Mouse (Mus musculus) kidney, postnatal 0 days (tissue): ENCODE results near the gene Lrrc58. TPM values are rescaled to one million over a fixed set of nuclear protein-coding genes. Genes with fewer than 3 reads are reported as not detected.
A peak's percentile ranks its signal among the peaks of the same experiment; 100 is the strongest.

Experiments used
- ATAC-seq: fragments of 200-750 bp; cut with Nextera tagmentation; replicated peaks from 2 replicates; pipeline ENCODE4 v1.8.0; 2017; ENCODE audit warnings: low read depth, moderate number of reproducible peaks, moderate TSS enrichment, moderate library complexity; ENCODE audit not compliant: low FRiP score
- DNase-seq: peaks from one replicate; pipeline ENCODE4 v3.0.0-alpha.2; 2016; ENCODE audit warnings: low spot score
- H3K27ac ChIP-seq: fragments of 300-500 bp; sonication (generic); 2 replicates; pipeline ENCODE4 v1.5.1; 2014; ENCODE audit warnings: mild to moderate bottlenecking
- H3K27me3 ChIP-seq: fragments of 300-500 bp; sonication (generic); 2 replicates; pipeline ENCODE4 v1.6.1; 2014; ENCODE audit warnings: low read length, mixed read lengths; ENCODE audit not compliant: insufficient read depth
- H3K36me3 ChIP-seq: fragments of 300-500 bp; sonication (generic); 2 replicates; pipeline ENCODE4 v1.6.1; 2014; ENCODE audit warnings: low read length, mixed read lengths; ENCODE audit not compliant: insufficient read depth
- H3K4me1 ChIP-seq: fragments of 300-500 bp; sonication (generic); replicated peaks from 2 replicates; pipeline ENCODE4 v1.6.1; 2014; ENCODE audit warnings: antibody characterized with exemption, low read length, mixed read lengths; ENCODE audit not compliant: insufficient read depth
- H3K4me2 ChIP-seq: fragments of 300-500 bp; sonication (generic); 2 replicates; pipeline ENCODE4 v1.6.1; 2014; ENCODE audit warnings: mild to moderate bottlenecking, low read length, moderate library complexity, mixed read lengths
- H3K4me3 ChIP-seq: fragments of 300-500 bp; sonication (generic); replicated peaks from 2 replicates; pipeline ENCODE4 v1.5.1; 2014; ENCODE audit warnings: low read depth, low read length
- H3K9ac ChIP-seq: fragments of 300-500 bp; sonication (generic); 2 replicates; pipeline ENCODE4 v1.6.1; 2014; ENCODE audit warnings: low read depth, low read length
- H3K9me3 ChIP-seq: fragments of 300-500 bp; sonication (generic); replicated peaks from 2 replicates; pipeline ENCODE4 v1.6.1; 2016; ENCODE audit warnings: low read length, inconsistent platforms, mixed read lengths
- CTCF ChIP-seq: IDR thresholded peaks from 2 replicates; pipeline ENCODE4 v1.5.1; 2016; ENCODE audit warnings: antibody characterized with exemption, low read depth, mild to moderate bottlenecking, moderate library complexity
- WGBS: fragments of 180-500 bp; shearing (Covaris S2); extraction: QIAGEN DNeasy Blood & Tissue Kit; methylation state at CpG from one replicate; pipeline ENCODE4 v1.1.7; 2014; 5-methylcytosine and 5-hydroxymethylcytosine counted together
- polyA plus RNA-seq: library from polyadenylated mRNA; unstranded; fragments of >200 nt; fragmentation: Nextera tagmentation; extraction: Ambion mirVana; gene quantifications from 2 replicates; pipeline ENCODE4 v1.2.1, GENCODE M21; 2015

Lrrc58 gene
- polyA plus RNA-seq, 1 experiment from 2014 or later: 54.1 TPM

DNA sequence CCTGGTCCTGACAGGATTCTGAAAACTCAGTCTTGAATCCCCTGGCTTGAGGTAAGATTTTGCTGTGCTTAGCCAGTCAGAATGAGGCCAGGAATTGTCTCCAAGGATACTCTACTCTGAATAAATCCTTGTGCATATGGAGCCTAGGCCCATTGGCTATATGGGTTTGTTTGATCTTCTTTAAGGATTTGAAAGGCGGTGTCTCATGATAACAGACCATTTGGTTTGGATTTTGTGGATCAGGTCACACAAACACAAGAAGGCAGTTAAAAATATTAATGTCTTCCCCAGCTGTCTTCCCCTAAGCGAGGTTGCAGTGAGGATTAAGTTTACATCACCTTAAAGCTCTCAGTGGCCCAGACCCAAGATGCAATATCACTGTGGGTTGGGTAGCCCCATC is 25.8 kb upstream of the Lrrc58 start:
- Histone ChIP-seq H3K27me3 (no peaks in the 10 kb centered on the region), H3K36me3 (no peaks in the 10 kb centered on the region), H3K4me1 (no peaks in the 10 kb centered on the region), H3K9ac (no peak overlapping the region), H3K27ac (no peak overlapping the region), H3K4me3 (no peak overlapping the region), H3K4me2 (no peak overlapping the region), H3K9me3 (no peaks in the 10 kb centered on the region)
- WGBS: 48% methylated on average over 2 of the region's 2 CpGs
- no peak for TF ChIP-seq CTCF
- no peak for DNase-seq
- no peak for ATAC-seq

DNA sequence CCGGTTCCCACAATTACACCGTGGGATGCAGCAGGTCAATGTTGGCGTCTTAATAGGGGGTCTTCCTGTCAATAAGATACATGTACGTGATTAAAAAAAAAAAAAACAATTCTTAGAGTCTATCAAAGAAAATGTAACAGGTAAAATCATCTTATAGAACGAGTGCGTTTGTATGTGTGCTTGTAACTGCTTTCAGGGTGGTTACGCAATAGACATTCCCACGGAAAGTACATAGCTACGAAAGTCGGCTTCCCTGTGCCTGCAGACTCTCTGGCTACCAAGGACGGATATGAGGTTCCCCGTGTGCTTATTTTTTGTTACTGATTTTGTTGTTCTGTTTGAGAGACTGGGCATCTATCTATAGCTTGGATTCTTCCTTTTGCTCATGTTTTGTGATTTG is 24.4 kb upstream of the Lrrc58 start:
- WGBS: 95% methylated on average over 12 of the region's 12 CpGs
- no peaks in the 10 kb centered on the region for H3K4me1 ChIP-seq
- no peak overlapping the region for H3K4me2 ChIP-seq
- no peak overlapping the region for H3K27ac ChIP-seq
- no peak for ATAC-seq
- H3K9me3 ChIP-seq: no peaks in the 10 kb centered on the region
- no peaks in the 10 kb centered on the region for H3K27me3 ChIP-seq
- no peak overlapping the region for H3K9ac ChIP-seq
- no peaks in the 10 kb centered on the region for H3K36me3 ChIP-seq
- DNase-seq: no peak
- H3K4me3 ChIP-seq: no peak overlapping the region
- TF ChIP-seq CTCF: no peak

DNA sequence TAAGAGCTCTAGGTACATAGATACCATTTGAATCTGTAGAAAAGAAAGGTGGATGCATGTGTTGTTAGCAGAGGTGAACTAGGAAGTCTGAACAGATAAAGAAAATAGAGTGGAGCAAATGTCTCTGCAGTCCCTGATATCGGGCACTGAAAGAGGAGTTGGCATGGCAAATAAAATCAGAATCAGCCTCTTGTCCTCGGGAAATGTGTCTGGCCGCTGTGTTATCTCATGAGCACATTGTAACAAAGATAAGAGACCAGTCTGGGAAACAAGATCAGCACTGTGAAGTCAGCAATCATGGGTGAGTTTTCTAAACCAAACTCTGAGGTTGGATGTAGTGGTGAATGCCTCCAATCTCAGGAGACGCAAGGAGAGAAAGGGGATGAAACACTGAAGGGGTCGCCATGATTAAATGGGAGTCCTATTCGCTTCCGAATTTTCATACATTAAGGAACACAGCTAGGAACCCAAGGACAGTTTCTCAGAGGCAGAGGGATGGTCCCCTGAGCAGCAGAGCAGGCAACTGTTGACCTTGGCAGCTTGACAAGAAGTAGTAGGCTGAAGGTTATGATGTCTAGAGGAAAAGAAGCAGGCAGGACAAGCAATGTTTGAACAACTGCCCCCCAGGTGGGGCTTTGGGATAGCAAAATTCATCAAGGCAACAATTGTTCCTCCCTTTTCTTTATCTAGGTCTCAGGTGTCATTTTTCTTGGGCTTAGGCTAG is 22.8 kb upstream of the Lrrc58 start:
- Histone ChIP-seq H3K9ac (no peak overlapping the region), H3K4me1 (no peaks in the 10 kb centered on the region), H3K36me3 (no peaks in the 10 kb centered on the region), H3K9me3 (no peaks in the 10 kb centered on the region), H3K27me3 (no peaks in the 10 kb centered on the region), H3K4me2 (no peak overlapping the region), H3K4me3 (no peak overlapping the region), H3K27ac (no peak overlapping the region)
- DNase-seq (peak; percentile 44), ATAC-seq (no peak)
- WGBS: 74% methylated on average over 7 of the region's 7 CpGs
- TF ChIP-seq CTCF: no peak

DNA sequence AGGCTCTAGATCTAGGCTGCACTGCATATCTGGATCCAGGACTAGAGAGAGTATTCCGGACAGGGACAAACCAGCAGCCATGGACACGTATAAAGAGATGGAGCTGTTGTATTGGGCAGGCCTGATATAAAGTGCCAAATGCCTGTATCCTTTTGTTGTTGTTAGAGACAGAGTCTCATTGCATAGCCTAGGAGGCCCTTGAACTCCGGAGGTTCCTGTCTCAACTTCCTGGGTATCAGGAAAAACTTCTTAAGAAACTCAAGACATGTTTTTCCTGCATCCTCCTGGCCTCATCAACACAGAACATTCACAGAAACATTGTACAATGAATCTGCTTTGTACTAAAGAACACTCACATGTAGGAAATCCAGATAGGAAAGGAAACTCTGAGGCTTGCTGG is 21.1 kb upstream of the Lrrc58 start:
- H3K4me2 ChIP-seq: no peak overlapping the region
- no peak overlapping the region for H3K4me3 ChIP-seq
- ATAC-seq (no peak), DNase-seq (no peak)
- 79% methylated on average over 3 of the region's 3 CpGs for WGBS
- no peak for TF ChIP-seq CTCF
- H3K4me1 ChIP-seq: no peaks in the 10 kb centered on the region
- H3K36me3 ChIP-seq: no peaks in the 10 kb centered on the region
- no peaks in the 10 kb centered on the region for H3K27me3 ChIP-seq
- H3K27ac ChIP-seq: no peak overlapping the region
- no peaks in the 10 kb centered on the region for H3K9me3 ChIP-seq
- H3K9ac ChIP-seq: no peak overlapping the region

DNA sequence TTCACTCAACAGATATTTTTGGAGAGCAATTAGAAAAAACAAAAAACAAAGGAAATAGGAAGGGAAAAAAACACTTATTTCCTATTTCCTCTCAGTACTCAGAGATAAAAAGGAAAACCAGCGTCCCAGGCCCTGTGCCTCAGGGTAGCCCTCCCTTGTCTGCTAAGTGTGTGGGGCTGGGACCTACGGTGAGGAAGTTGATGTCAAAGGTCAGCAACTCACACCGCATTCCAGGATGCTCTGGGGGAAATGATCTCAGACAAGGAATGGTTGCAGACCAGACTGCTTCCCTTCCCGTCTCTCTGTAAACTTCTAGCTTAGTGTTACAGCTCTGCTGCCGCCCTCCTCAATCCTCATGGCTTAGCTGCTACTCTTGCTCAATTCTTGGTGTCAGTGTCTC is 16.8 kb upstream of the Lrrc58 start:
- Histone ChIP-seq H3K4me3 (no peak overlapping the region), H3K9me3 (no peaks in the 10 kb centered on the region), H3K4me2 (no peak overlapping the region), H3K4me1 (0 out of 2 replicates have a peak, but pooled peaks cover 4% of the 10 kb centered on the region), H3K9ac (no peak overlapping the region), H3K36me3 (no peaks in the 10 kb centered on the region), H3K27me3 (no peaks in the 10 kb centered on the region), H3K27ac (peak overlapping the region; percentile 57)
- no peak for ATAC-seq
- 21% methylated on average over 5 of the region's 5 CpGs for WGBS
- no peak for TF ChIP-seq CTCF
- DNase-seq: peak; percentile 73

DNA sequence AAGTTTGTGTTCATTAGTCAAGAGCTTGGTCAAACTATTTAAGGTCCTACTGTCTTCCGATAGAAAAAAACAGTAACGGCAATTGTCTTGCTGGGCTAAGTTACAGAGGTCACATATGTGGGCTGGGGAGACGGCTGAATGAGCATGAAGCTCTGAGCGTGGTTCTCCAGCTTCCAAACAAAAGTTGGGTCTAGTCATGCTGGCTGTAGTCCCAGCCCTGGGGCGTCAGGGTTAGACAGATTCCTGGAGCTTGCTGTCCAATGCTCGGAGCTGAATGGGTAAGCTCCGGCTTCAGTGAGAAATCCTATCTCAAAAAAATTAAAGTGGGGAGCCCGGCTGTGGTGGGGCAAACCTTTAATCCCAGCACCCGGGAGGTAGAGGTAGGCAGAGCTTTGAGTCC is 14.9 kb upstream of the Lrrc58 start:
- Histone ChIP-seq H3K9ac (no peak overlapping the region), H3K9me3 (no peaks in the 10 kb centered on the region), H3K4me3 (no peak overlapping the region), H3K4me1 (0 out of 2 replicates have a peak, but pooled peaks cover 4% of the 10 kb centered on the region), H3K27ac (no peak overlapping the region), H3K36me3 (no peaks in the 10 kb centered on the region), H3K27me3 (no peaks in the 10 kb centered on the region), H3K4me2 (no peak overlapping the region)
- WGBS: 35% methylated on average over 9 of the region's 9 CpGs
- TF ChIP-seq CTCF: no peak
- DNase-seq (no peak), ATAC-seq (no peak)

DNA sequence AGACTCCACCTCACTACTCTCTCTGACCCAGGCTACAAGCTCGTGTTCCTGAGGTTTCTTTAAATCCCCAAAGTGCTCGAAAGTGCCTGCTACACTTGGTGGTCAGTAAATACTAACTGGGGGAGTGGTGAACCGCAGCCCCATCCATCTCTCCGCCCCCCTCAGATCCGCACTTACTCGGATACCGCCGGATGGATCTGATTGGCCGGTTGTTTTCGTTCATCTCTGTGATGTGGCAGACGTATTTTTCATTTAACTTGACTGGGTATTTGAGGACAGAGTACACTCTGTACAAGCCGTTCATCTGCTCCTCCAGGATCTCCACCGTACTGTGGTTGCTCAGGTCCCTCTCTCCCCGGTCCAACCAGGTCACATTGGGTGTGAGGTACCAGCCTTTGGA is 14.1 kb upstream of the Lrrc58 start:
- Histone ChIP-seq H3K9me3 (no peaks in the 10 kb centered on the region), H3K27me3 (no peaks in the 10 kb centered on the region), H3K27ac (no peak overlapping the region), H3K4me2 (no peak overlapping the region), H3K4me3 (no peak overlapping the region), H3K4me1 (0 out of 2 replicates have a peak, but pooled peaks cover 4% of the 10 kb centered on the region), H3K36me3 (no peaks in the 10 kb centered on the region), H3K9ac (no peak overlapping the region)
- ATAC-seq: no peak
- no peak for DNase-seq
- 74% methylated on average over 14 of the region's 14 CpGs for WGBS
- no peak for TF ChIP-seq CTCF
